Mouse (Mus musculus) gastrocnemius, postnatal 10 days (tissue): ENCODE results near the gene Abca2. TPM values are rescaled to one million over a fixed set of nuclear protein-coding genes. Genes with fewer than 3 reads are reported as not detected.
"Not testable (repeated sequence)": the region's sequence is repeated elsewhere in the genome, so short reads cannot be mapped to it uniquely, and the experiment has no call there.

ENCODE experiments used
- DNase-seq: peaks from one replicate; pipeline ENCODE4 v3.0.0; 2021; ENCODE audit warnings: mixed read lengths
- long read RNA-seq, 2 experiments: library from polyadenylated mRNA; stranded (forward); transcript quantifications; one replicate each; pipeline ENCODE4 v2.0.0; 2021
- total RNA-seq, 2 experiments: library from RNA; stranded (reverse); gene quantifications; 2 replicates each; pipeline ENCODE4 v1.2.3; 2021

The Abca2 gene
- 10 to 100 TPM; 10.4 to 14.1 TPM for total RNA-seq
- long read RNA-seq, experiment 1, partial matches to known transcripts: 8 of 13 reads
- long read RNA-seq, experiment 1, other reads (novel, unspliced or antisense): 5 of 13 reads
- long read RNA-seq, experiment 2, full-length matches to known transcripts: 1 of 9 reads
- long read RNA-seq, experiment 2, partial matches to known transcripts: 7 of 9 reads
- long read RNA-seq, experiment 2, other reads (novel, unspliced or antisense): 1 of 9 reads

- DNase-seq: peak; percentile 96
Observed at GRCm38 (mm10) chr2:25428442-25429236, at the start of gene Abca2. Gene Abca2, plus strand, starts transcription at chr2:25428703.

GRCm38 (mm10) chr2:25384492-25384891 is 44.0 kb upstream of the Abca2 start:
- no peak for DNase-seq

- no peak for DNase-seq
Observed at GRCm38 (mm10) chr2:25391266-25391665, 37.2 kb upstream of the Abca2 start.

GRCm38 (mm10) chr2:25394281-25395221 is 34.0 kb upstream of the Abca2 start:
- peak; percentile 54 for DNase-seq

- DNase-seq: peak; percentile 53
Observed at GRCm38 (mm10) chr2:25395721-25396596, 32.5 kb upstream of the Abca2 start, which contains the start of gene Entpd2. Gene Entpd2, plus strand, starts transcription at chr2:25395874.

- peak; percentile 57 for DNase-seq
Observed at GRCm38 (mm10) chr2:25396597-25396983, 31.9 kb upstream of the Abca2 start.

GRCm38 (mm10) chr2:25397010-25397409 is 31.5 kb upstream of the Abca2 start:
- DNase-seq: no peak

GRCm38 (mm10) chr2:25398065-25398464 is 30.4 kb upstream of the Abca2 start:
- no peak for DNase-seq

- DNase-seq: no peak
Observed at GRCm38 (mm10) chr2:25399051-25399450, 29.5 kb upstream of the Abca2 start, which contains the start of gene Npdc1. Gene Npdc1, plus strand, starts transcription at chr2:25399351.

- DNase-seq: peak; percentile 29
Observed at GRCm38 (mm10) chr2:25400291-25400690, 28.2 kb upstream of the Abca2 start.

- DNase-seq: peak; percentile 70
Observed at GRCm38 (mm10) chr2:25400764-25401163, 27.7 kb upstream of the Abca2 start.

- peak; percentile 75 for DNase-seq
Observed at GRCm38 (mm10) chr2:25402377-25402971, 26.0 kb upstream of the Abca2 start.

- peak; percentile 64 for DNase-seq
Observed at GRCm38 (mm10) chr2:25402972-25403601, 25.4 kb upstream of the Abca2 start.

GRCm38 (mm10) chr2:25403994-25404393 is 24.5 kb upstream of the Abca2 start:
- DNase-seq: no peak

GRCm38 (mm10) chr2:25408908-25409307 is 19.6 kb upstream of the Abca2 start:
- no peak for DNase-seq

- not testable (repeated sequence) for DNase-seq
Observed at GRCm38 (mm10) chr2:25413436-25413835, 15.1 kb upstream of the Abca2 start.

- no peak for DNase-seq
Observed at GRCm38 (mm10) chr2:25417426-25417825, 11.1 kb upstream of the Abca2 start.

GRCm38 (mm10) chr2:25421896-25422295 is 6.6 kb upstream of the Abca2 start:
- no peak for DNase-seq

GRCm38 (mm10) chr2:25422587-25423410 is 5.7 kb upstream of the Abca2 start, which contains the start of gene Fut7:
Gene Fut7, plus strand, starts transcription at chr2:25423267.
- no peak for DNase-seq
